Mouse (Mus musculus) stomach, embryonic 14.5 days (tissue): ENCODE measurements at regions not wholly inside any gene's neighbourhood (a gene's known extent, or its start where the extent isn't known, plus 50 kb on each side); places are given as distances from the start of the nearest gene placed in this dataset.

ENCODE experiments used
- ATAC-seq: fragments of 200-750 bp; cut with Nextera tagmentation; 2 replicates; pipeline ENCODE4 v1.8.0; 2017; ENCODE audit warnings: low read depth, moderate TSS enrichment; ENCODE audit not compliant: insufficient number of reproducible peaks, insufficient read depth, low FRiP score
- H3K27ac ChIP-seq: fragments of 300-500 bp; sonication (generic); 2 replicates; pipeline ENCODE4 v1.5.1; 2014; ENCODE audit warnings: mild to moderate bottlenecking, low read length, moderate library complexity, mixed read lengths
- H3K27me3 ChIP-seq: fragments of 300-500 bp; sonication (generic); 2 replicates; pipeline ENCODE4 v1.6.1; 2014; ENCODE audit warnings: low read length, control low read depth, mixed read lengths; ENCODE audit not compliant: control insufficient read depth, insufficient read depth
- H3K36me3 ChIP-seq: fragments of 300-500 bp; sonication (generic); 2 replicates; pipeline ENCODE4 v1.6.1; 2014; ENCODE audit warnings: mild to moderate bottlenecking, control low read depth, low read length, moderate library complexity, mixed read lengths; ENCODE audit not compliant: control insufficient read depth, insufficient read depth
- H3K4me1 ChIP-seq: fragments of 300-500 bp; sonication (generic); 2 replicates; pipeline ENCODE4 v1.6.1; 2014; ENCODE audit warnings: low read length, control low read depth, mixed read lengths; ENCODE audit not compliant: control insufficient read depth, insufficient read depth
- H3K4me2 ChIP-seq: fragments of 300-500 bp; sonication (generic); replicated peaks from 2 replicates; pipeline ENCODE4 v1.6.1; 2014; ENCODE audit warnings: low read depth, low read length, control low read depth
- H3K4me3 ChIP-seq: fragments of 300-500 bp; sonication (generic); 2 replicates; pipeline ENCODE4 v1.5.1; 2014; ENCODE audit warnings: low read depth, low read length, control low read depth
- H3K9ac ChIP-seq: fragments of 300-500 bp; sonication (generic); replicated peaks from 2 replicates; pipeline ENCODE4 v1.6.1; 2014; ENCODE audit warnings: low read depth, mild to moderate bottlenecking, control low read depth, low read length, moderate library complexity, mixed read lengths
- H3K9me3 ChIP-seq: fragments of 300-500 bp; sonication (generic); 2 replicates; pipeline ENCODE4 v1.6.1; 2016; ENCODE audit warnings: low read depth, low read length, control low read depth; ENCODE audit not compliant: control insufficient read depth
- WGBS: fragments of 180-500 bp; shearing (Covaris S2); extraction: QIAGEN DNeasy Blood & Tissue Kit; methylation state at CpG from one replicate; pipeline ENCODE4 v1.1.7; 2014; 5-methylcytosine and 5-hydroxymethylcytosine counted together

- Histone ChIP-seq H3K4me2 (no peak overlapping the region), H3K4me3 (no peak overlapping the region), H3K9me3 (no peaks in the 10 kb centered on the region), H3K27me3 (no peaks in the 10 kb centered on the region), H3K4me1 (no peaks in the 10 kb centered on the region), H3K36me3 (no peaks in the 10 kb centered on the region), H3K9ac (no peak overlapping the region), H3K27ac (no peak overlapping the region)
- 79% methylated on average over 8 of the region's 8 CpGs for WGBS
- no peak for ATAC-seq
These were observed 135.1 kb downstream of the Lrrc30 start for GRCm38 (mm10) chr17:67497380-67497779.

GRCm38 (mm10) chr17:67480463-67480862, 126.2 kb upstream of the Ptprm start:
- no peak for ATAC-seq
- Histone ChIP-seq H3K27ac (no peak overlapping the region), H3K4me1 (no peaks in the 10 kb centered on the region), H3K9me3 (peaks cover 6% of the 10 kb centered on the region; the same call in 1 of the 2 replicates), H3K27me3 (no peaks in the 10 kb centered on the region), H3K4me2 (no peak overlapping the region), H3K4me3 (no peak overlapping the region), H3K36me3 (no peaks in the 10 kb centered on the region), H3K9ac (no peak overlapping the region)
- WGBS: 69% methylated on average over 5 of the region's 5 CpGs

GRCm38 (mm10) chr17:67473137-67473536, 118.9 kb upstream of the Ptprm start:
- Histone ChIP-seq H3K27me3 (no peaks in the 10 kb centered on the region), H3K4me2 (no peak overlapping the region), H3K27ac (no peak overlapping the region), H3K4me3 (no peak overlapping the region), H3K4me1 (0 out of 2 replicates have a peak, but pooled peaks cover 2% of the 10 kb centered on the region), H3K36me3 (no peaks in the 10 kb centered on the region), H3K9me3 (peaks cover 6% of the 10 kb centered on the region; the same call in 1 of the 2 replicates), H3K9ac (no peak overlapping the region)
- ATAC-seq: no peak
- 10% methylated on average over 2 of the region's 2 CpGs for WGBS

GRCm38 (mm10) chr17:67458851-67459421, 104.7 kb upstream of the Ptprm start:
- Histone ChIP-seq H3K36me3 (no peaks in the 10 kb centered on the region), H3K4me3 (no peak overlapping the region), H3K9me3 (no peaks in the 10 kb centered on the region), H3K4me1 (no peaks in the 10 kb centered on the region), H3K27me3 (no peaks in the 10 kb centered on the region), H3K9ac (no peak overlapping the region), H3K27ac (no peak overlapping the region), H3K4me2 (no peak overlapping the region)
- ATAC-seq: no peak
- WGBS: 74% methylated on average over 4 of the region's 4 CpGs

- H3K4me1 ChIP-seq: no peaks in the 10 kb centered on the region
- H3K27me3 ChIP-seq: no peaks in the 10 kb centered on the region
- H3K9me3 ChIP-seq: no peaks in the 10 kb centered on the region
- H3K4me2 ChIP-seq: no peak overlapping the region
- H3K36me3 ChIP-seq: no peaks in the 10 kb centered on the region
- ATAC-seq: no peak
- H3K4me3 ChIP-seq: no peak overlapping the region
- H3K27ac ChIP-seq: no peak overlapping the region
- no peak overlapping the region for H3K9ac ChIP-seq
- WGBS: 86% methylated on average over 13 of the region's 13 CpGs
These were observed 97.7 kb upstream of the Ptprm start for GRCm38 (mm10) chr17:67451966-67452365.

- no peaks in the 10 kb centered on the region for H3K9me3 ChIP-seq
- no peak for ATAC-seq
- no peaks in the 10 kb centered on the region for H3K27me3 ChIP-seq
- no peak overlapping the region for H3K9ac ChIP-seq
- H3K4me1 ChIP-seq: no peaks in the 10 kb centered on the region
- no peak overlapping the region for H3K4me2 ChIP-seq
- H3K4me3 ChIP-seq: no peak overlapping the region
- H3K27ac ChIP-seq: no peak overlapping the region
- no peaks in the 10 kb centered on the region for H3K36me3 ChIP-seq
- 50% methylated on average over 2 of the region's 2 CpGs for WGBS
These were observed 96.8 kb upstream of the Ptprm start for GRCm38 (mm10) chr17:67451081-67451480.

- H3K27ac ChIP-seq: no peak overlapping the region
- H3K9me3 ChIP-seq: no peaks in the 10 kb centered on the region
- WGBS: 94% methylated on average over 5 of the region's 5 CpGs
- H3K36me3 ChIP-seq: no peaks in the 10 kb centered on the region
- ATAC-seq: no peak
- no peaks in the 10 kb centered on the region for H3K27me3 ChIP-seq
- H3K4me2 ChIP-seq: no peak overlapping the region
- no peaks in the 10 kb centered on the region for H3K4me1 ChIP-seq
- no peak overlapping the region for H3K4me3 ChIP-seq
- H3K9ac ChIP-seq: no peak overlapping the region
These were observed 95.8 kb upstream of the Ptprm start for GRCm38 (mm10) chr17:67450021-67450420.

- H3K4me1 ChIP-seq: no peaks in the 10 kb centered on the region
- no peak overlapping the region for H3K4me3 ChIP-seq
- no peak overlapping the region for H3K27ac ChIP-seq
- no peak overlapping the region for H3K9ac ChIP-seq
- no peak overlapping the region for H3K4me2 ChIP-seq
- H3K9me3 ChIP-seq: no peaks in the 10 kb centered on the region
- H3K36me3 ChIP-seq: no peaks in the 10 kb centered on the region
- H3K27me3 ChIP-seq: no peaks in the 10 kb centered on the region
- no peak for ATAC-seq
These were observed 91.7 kb upstream of the Ptprm start for GRCm38 (mm10) chr17:67445986-67446385.

- H3K27me3 ChIP-seq: no peaks in the 10 kb centered on the region
- no peak overlapping the region for H3K27ac ChIP-seq
- no peaks in the 10 kb centered on the region for H3K36me3 ChIP-seq
- H3K4me1 ChIP-seq: no peaks in the 10 kb centered on the region
- H3K9ac ChIP-seq: no peak overlapping the region
- no peak overlapping the region for H3K4me2 ChIP-seq
- no peak overlapping the region for H3K4me3 ChIP-seq
- H3K9me3 ChIP-seq: no peaks in the 10 kb centered on the region
- WGBS: 68% methylated on average over 2 of the region's 2 CpGs
- no peak for ATAC-seq
These were observed 86.7 kb upstream of the Ptprm start for GRCm38 (mm10) chr17:67440961-67441360.
